Mouse (Mus musculus): ENCODE measurements around the gene Fkbp14. TPM values are rescaled to one million over a fixed set of nuclear protein-coding genes. Genes with fewer than 3 reads are reported as not detected.

The Fkbp14 gene
- total and polyA plus RNA-seq, 2 experiments: 2.0 to 5.0 TPM

DNA sequence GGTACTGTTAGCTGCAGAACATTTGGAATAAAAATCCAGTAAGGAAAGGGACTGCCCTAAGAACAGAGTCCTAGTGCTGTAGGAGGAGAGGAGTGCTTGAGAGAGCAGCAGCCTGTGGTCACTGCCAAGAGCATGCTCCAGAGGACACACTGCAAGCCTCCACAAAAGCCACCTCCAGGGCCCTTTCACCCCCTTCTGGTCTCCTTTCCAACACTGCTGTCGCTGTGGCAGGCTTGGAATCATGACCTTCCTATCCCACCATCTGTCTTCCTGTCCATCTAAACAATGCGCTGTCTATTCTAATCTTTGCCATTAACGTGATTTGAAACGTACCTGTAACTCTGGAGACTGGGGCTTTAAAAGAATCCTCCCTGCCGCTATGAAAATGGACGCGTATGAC lies 38.6 kb downstream of the Fkbp14 start:
- TF ChIP-seq POLR2A (IDR thresholded peaks at IDR 0.05; ENCODE audit: extremely low read depth, insufficient read depth, low read length): no peak
- TF ChIP-seq CTCF (IDR thresholded peaks at IDR 0.05; ENCODE audit: low read depth, low read length): no peak
- no peak for DNase-seq (ENCODE audit: extremely low read depth, low read depth, low spot score)
- 78% methylated on average over 7 of the region's 7 CpGs for WGBS
- Histone ChIP-seq H3K27me3 (ENCODE audit: control insufficient read depth, insufficient read depth, low read length) (no peaks in the 10 kb centered on the region), H3K27ac (replicated peaks; ENCODE audit: insufficient read depth, low read depth, low read length) (no peak overlapping the region), H3K36me3 (ENCODE audit: control insufficient read depth, insufficient read depth, low read length) (no peaks in the 10 kb centered on the region), H3K4me1 (ENCODE audit: control insufficient read depth, insufficient read depth, low read length) (no peaks in the 10 kb centered on the region), H3K9ac (ENCODE audit: low read depth, low read length) (no peak overlapping the region), H3K79me2 (ENCODE audit: control insufficient read depth, insufficient read depth, low read length) (no peaks in the 10 kb centered on the region), H3K4me3 (ENCODE audit: insufficient read depth, low read depth, low read length) (no peak overlapping the region)

DNA sequence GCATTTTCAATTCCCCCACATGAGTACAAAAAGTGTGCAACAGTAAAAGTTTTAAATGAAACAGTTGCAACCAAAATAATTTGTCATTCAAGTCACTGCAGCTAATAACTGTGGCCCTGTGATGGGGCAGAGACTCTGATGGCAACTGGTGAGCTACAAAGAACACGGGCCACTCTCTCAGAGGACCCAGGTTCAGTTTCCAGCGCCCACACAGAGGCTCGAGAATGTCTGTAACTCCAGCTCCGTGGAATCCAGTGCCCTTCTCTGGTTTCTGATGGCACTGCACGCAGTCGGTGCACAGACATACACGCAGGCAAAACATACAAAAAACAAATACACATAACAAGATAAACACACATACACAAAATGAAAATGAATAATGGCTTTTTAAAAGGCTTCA lies 39.4 kb downstream of the Fkbp14 start:
- H3K79me2 ChIP-seq (ENCODE audit: control insufficient read depth, insufficient read depth, low read length): no peaks in the 10 kb centered on the region
- H3K36me3 ChIP-seq (ENCODE audit: control insufficient read depth, insufficient read depth, low read length): no peaks in the 10 kb centered on the region
- no peak for DNase-seq (ENCODE audit: extremely low read depth, low read depth, low spot score)
- no peak overlapping the region for H3K27ac ChIP-seq (replicated peaks; ENCODE audit: insufficient read depth, low read depth, low read length)
- 88% methylated on average over 7 of the region's 7 CpGs for whole genome bisulfite sequencing
- H3K4me3 ChIP-seq (ENCODE audit: insufficient read depth, low read depth, low read length): no peak overlapping the region
- no peak overlapping the region for H3K9ac ChIP-seq (ENCODE audit: low read depth, low read length)
- no peaks in the 10 kb centered on the region for H3K27me3 ChIP-seq (ENCODE audit: control insufficient read depth, insufficient read depth, low read length)
- H3K4me1 ChIP-seq (ENCODE audit: control insufficient read depth, insufficient read depth, low read length): no peaks in the 10 kb centered on the region
- TF ChIP-seq POLR2A (IDR thresholded peaks at IDR 0.05; ENCODE audit: extremely low read depth, insufficient read depth, low read length) (no peak), CTCF (IDR thresholded peaks at IDR 0.05; ENCODE audit: low read depth, low read length) (no peak)

DNA sequence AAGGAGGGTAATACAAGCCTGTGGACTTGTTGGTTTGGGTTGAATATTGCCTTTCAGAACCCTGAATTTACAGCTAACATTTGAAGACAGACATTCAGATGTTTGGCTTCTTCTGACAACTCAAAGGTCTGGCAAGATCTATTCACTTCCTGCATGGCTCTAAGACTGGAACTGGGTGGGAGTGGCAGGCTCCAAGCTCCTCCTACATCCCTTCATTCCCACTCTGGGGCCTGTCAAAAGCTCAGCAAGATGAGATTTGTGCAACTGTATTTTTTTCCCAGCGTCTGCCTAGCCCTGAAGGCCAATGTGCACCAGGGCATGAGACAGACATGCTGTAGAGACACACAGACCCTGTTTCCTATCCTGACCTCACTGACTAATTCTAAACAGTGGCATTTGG lies 41.3 kb downstream of the Fkbp14 start:
- no peaks in the 10 kb centered on the region for H3K79me2 ChIP-seq (ENCODE audit: control insufficient read depth, insufficient read depth, low read length)
- DNase-seq (ENCODE audit: extremely low read depth, low read depth, low spot score): no peak
- H3K36me3 ChIP-seq (ENCODE audit: control insufficient read depth, insufficient read depth, low read length): no peaks in the 10 kb centered on the region
- no peak overlapping the region for H3K4me3 ChIP-seq (ENCODE audit: insufficient read depth, low read depth, low read length)
- WGBS: 81% methylated on average over 1 of the region's 1 CpGs
- no peaks in the 10 kb centered on the region for H3K27me3 ChIP-seq (ENCODE audit: control insufficient read depth, insufficient read depth, low read length)
- no peaks in the 10 kb centered on the region for H3K4me1 ChIP-seq (ENCODE audit: control insufficient read depth, insufficient read depth, low read length)
- TF ChIP-seq CTCF (IDR thresholded peaks at IDR 0.05; ENCODE audit: low read depth, low read length) (no peak), POLR2A (IDR thresholded peaks at IDR 0.05; ENCODE audit: extremely low read depth, insufficient read depth, low read length) (no peak)
- H3K9ac ChIP-seq (ENCODE audit: low read depth, low read length): no peak overlapping the region
- no peak overlapping the region for H3K27ac ChIP-seq (replicated peaks; ENCODE audit: insufficient read depth, low read depth, low read length)

DNA sequence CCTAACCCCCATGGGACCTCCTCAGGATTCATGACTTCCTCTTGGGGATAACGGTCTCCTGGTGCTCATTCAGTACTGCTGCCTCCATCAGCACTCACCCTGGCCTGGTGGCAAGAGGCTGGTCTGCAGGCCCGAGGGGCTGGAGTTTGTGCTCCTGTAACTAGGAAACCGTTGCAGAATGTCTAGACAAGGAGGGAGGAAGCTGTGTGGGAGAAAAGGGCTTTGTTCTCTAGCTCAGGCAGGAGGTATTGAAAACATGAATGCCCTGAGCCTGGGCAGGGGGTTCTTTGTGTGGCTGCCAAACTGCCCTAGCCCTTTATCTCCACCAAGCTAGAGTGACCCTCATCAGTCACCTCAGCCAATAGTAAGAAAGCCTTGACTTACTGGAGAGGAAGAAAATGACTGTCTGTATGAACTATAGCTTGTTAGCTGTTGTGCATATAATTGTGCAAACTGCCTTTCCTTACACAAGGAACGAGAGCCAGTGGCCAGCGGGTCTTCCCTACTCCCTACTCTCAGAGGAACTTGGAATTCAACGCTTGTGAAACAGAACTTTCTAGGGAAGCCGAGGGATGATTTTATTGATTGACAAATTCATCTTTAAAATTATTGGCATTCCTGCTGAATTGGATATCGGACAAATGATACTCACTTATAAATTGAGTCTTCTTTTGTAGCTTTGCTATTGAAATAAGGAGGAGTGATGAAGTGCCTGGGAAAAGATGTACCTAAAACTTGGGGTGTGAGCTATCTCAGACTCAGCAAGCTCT lies 42.6 kb downstream of the Fkbp14 start:
- Histone ChIP-seq H3K4me3 (ENCODE audit: insufficient read depth, low read depth, low read length) (no peak overlapping the region), H3K27ac (replicated peaks; ENCODE audit: insufficient read depth, low read depth, low read length) (no peak overlapping the region), H3K27me3 (ENCODE audit: control insufficient read depth, insufficient read depth, low read length) (no peaks in the 10 kb centered on the region), H3K4me1 (ENCODE audit: control insufficient read depth, insufficient read depth, low read length) (no peaks in the 10 kb centered on the region), H3K9ac (ENCODE audit: low read depth, low read length) (no peak overlapping the region), H3K36me3 (ENCODE audit: control insufficient read depth, insufficient read depth, low read length) (no peaks in the 10 kb centered on the region), H3K79me2 (ENCODE audit: control insufficient read depth, insufficient read depth, low read length) (no peaks in the 10 kb centered on the region)
- no peak for TF ChIP-seq CTCF (IDR thresholded peaks at IDR 0.05; ENCODE audit: low read depth, low read length)
- no peak for TF ChIP-seq POLR2A (IDR thresholded peaks at IDR 0.05; ENCODE audit: extremely low read depth, insufficient read depth, low read length)
- WGBS: 81% methylated on average over 8 of the region's 8 CpGs
- no peak for DNase-seq (ENCODE audit: extremely low read depth, low read depth, low spot score)

DNA sequence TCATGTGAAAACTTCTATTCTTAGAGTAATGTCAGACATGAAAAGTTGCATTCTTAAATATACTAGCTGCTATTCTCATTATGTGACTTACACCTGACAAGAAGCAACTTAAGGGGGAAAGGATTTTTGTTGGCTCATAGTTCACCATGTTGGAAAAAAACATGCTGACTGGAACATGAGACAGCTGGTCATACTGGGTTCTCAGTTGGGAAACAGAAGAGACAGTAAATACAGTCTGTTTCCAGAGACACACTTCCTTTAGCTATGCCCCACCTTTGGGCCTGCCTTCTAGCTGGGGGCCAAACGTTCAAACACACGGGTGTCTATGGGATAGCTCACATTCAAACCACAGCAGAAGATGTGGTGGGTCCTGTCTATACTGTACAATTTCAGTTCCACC lies 43.5 kb downstream of the Fkbp14 start:
- no peak overlapping the region for H3K9ac ChIP-seq (ENCODE audit: low read depth, low read length)
- 81% methylated on average over 2 of the region's 2 CpGs for WGBS
- no peak for DNase-seq (ENCODE audit: extremely low read depth, low read depth, low spot score)
- H3K36me3 ChIP-seq (ENCODE audit: control insufficient read depth, insufficient read depth, low read length): no peaks in the 10 kb centered on the region
- H3K4me3 ChIP-seq (ENCODE audit: insufficient read depth, low read depth, low read length): no peak overlapping the region
- no peaks in the 10 kb centered on the region for H3K4me1 ChIP-seq (ENCODE audit: control insufficient read depth, insufficient read depth, low read length)
- no peaks in the 10 kb centered on the region for H3K27me3 ChIP-seq (ENCODE audit: control insufficient read depth, insufficient read depth, low read length)
- no peaks in the 10 kb centered on the region for H3K79me2 ChIP-seq (ENCODE audit: control insufficient read depth, insufficient read depth, low read length)
- TF ChIP-seq POLR2A (IDR thresholded peaks at IDR 0.05; ENCODE audit: extremely low read depth, insufficient read depth, low read length): no peak
- no peak for TF ChIP-seq CTCF (IDR thresholded peaks at IDR 0.05; ENCODE audit: low read depth, low read length)
- no peak overlapping the region for H3K27ac ChIP-seq (replicated peaks; ENCODE audit: insufficient read depth, low read depth, low read length)

DNA sequence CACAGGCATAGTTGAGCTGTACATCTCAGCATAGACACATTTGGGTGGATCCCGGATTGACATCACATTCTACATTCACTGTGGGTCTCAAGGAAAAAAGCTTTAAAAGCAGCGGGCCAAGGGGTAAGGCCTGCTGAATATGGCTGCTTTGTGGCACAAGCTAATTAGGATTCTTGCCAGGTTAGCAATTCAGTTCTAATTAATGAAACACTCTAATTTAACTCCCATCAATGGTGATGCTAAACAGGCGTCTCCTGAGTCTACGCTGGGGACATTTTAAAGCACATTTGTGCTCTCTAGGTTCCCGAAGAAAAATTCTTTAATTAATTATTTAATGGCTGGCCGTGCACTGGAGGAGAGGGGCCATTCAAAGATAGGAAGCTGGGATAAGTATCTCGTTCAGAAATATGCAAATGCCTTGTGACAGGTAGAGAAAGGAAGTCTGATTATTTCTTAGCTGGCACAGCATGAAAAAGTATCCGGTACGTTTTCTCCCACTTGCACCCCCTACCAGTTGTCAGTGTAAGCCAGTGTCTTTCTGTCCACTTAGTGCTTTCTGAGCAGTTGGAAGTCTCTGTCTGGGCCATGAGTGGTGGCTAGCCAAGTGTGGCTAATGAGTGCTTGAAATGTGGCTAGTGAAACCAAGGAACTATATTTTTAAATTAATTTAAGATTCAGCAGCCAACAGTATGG lies 44.2 kb downstream of the Fkbp14 start:
- 88% methylated on average over 9 of the region's 9 CpGs for WGBS
- Histone ChIP-seq H3K4me3 (ENCODE audit: insufficient read depth, low read depth, low read length) (no peak overlapping the region), H3K79me2 (ENCODE audit: control insufficient read depth, insufficient read depth, low read length) (no peaks in the 10 kb centered on the region), H3K9ac (ENCODE audit: low read depth, low read length) (no peak overlapping the region), H3K27ac (replicated peaks; ENCODE audit: insufficient read depth, low read depth, low read length) (no peak overlapping the region), H3K36me3 (ENCODE audit: control insufficient read depth, insufficient read depth, low read length) (no peaks in the 10 kb centered on the region), H3K27me3 (ENCODE audit: control insufficient read depth, insufficient read depth, low read length) (no peaks in the 10 kb centered on the region), H3K4me1 (ENCODE audit: control insufficient read depth, insufficient read depth, low read length) (no peaks in the 10 kb centered on the region)
- no peak for DNase-seq (ENCODE audit: extremely low read depth, low read depth, low spot score)
- TF ChIP-seq CTCF (IDR thresholded peaks at IDR 0.05; ENCODE audit: low read depth, low read length) (no peak), POLR2A (IDR thresholded peaks at IDR 0.05; ENCODE audit: extremely low read depth, insufficient read depth, low read length) (no peak)

All from liver, adult 2 months (tissue).